Comparison of ENCODE assay signal across 9 mouse cellular contexts in genomic region chr15:101174294-101175130, GRCm38 (mm10). TPM values are rescaled to one million over a fixed set of nuclear protein-coding genes. Genes with fewer than 3 reads are reported as not detected.
DNase-seq lines count a peak whose midpoint lies in the region; ATAC-seq and TF ChIP-seq lines count a peak whose summit lies in the region.
"Had no signal": no experiment of that assay in that cellular context is flagged by ENCODE, and none has a peak within 500 bp of the region (broad histone marks: within the 10 kb centered on the region; RNA-seq: fewer than 3 reads in every experiment).

No protein-coding gene starts in this region.

- no peak for ATAC-seq in erythroblast, adult 5-6 weeks (replicated peaks; ENCODE audit: low FRiP score, poor library complexity, severe bottlenecking)
- peak; percentile 68 for ATAC-seq in forebrain, embryonic 11.5 days (replicated peaks; ENCODE audit: low FRiP score)
- peak; percentile 60 for ATAC-seq in kidney, embryonic 16.5 days (ENCODE audit: low FRiP score, low TSS enrichment)
- peak; percentile 65 for ATAC-seq in midbrain, postnatal 0 days (ENCODE audit: low FRiP score)

- H3K9me3 ChIP-seq in erythroblast, embryonic 14.5 days (ENCODE audit: control insufficient read depth, low read length) = no peaks in the 10 kb centered on the region
- no peaks in the 10 kb centered on the region for H3K9me3 ChIP-seq in ES-E14 (ENCODE audit: control insufficient read depth, insufficient read depth, low read depth, low read length)
- no peaks in the 10 kb centered on the region for H3K9me3 ChIP-seq in forebrain, embryonic 11.5 days (ENCODE audit: control insufficient read depth, low read length)
- no peaks in the 10 kb centered on the region for H3K9me3 ChIP-seq in kidney, embryonic 16.5 days (ENCODE audit: low read length)
- H3K9me3 ChIP-seq in midbrain, postnatal 0 days (ENCODE audit: low read length) = no peaks in the 10 kb centered on the region

- H3K27ac ChIP-seq in ES-E14 (ENCODE audit: insufficient read depth, low read depth, low read length, poor library complexity, severe bottlenecking) = no peak overlapping the region
- H3K27ac ChIP-seq in forebrain, embryonic 11.5 days (ENCODE audit: low read depth, low read length) = peak overlapping the region; percentile 51
- peak overlapping the region; percentile 55 for H3K27ac ChIP-seq in kidney, embryonic 16.5 days (ENCODE audit: low read length)
- H3K27ac ChIP-seq in midbrain, postnatal 0 days (ENCODE audit: low read depth, low read length) = peak overlapping the region; percentile 85

- TF ChIP-seq CTCF in midbrain, postnatal 0 days (IDR thresholded peaks at IDR 0.05) = no peak

- in situ Hi-C loops in ES-E14 (cut with MboI; ENCODE audit: low sequenced_read_pairs in 2 of 2, unreplicated experiment in 2 of 2) = no loop called here

- H3K9ac ChIP-seq in ES-E14 (ENCODE audit: insufficient read depth, low read depth, low read length, poor library complexity, severe bottlenecking) = peak overlapping the region; percentile 77
- H3K9ac ChIP-seq in forebrain, embryonic 11.5 days (ENCODE audit: low read length) = peak overlapping the region; percentile 85
- peak overlapping the region; percentile 96 for H3K9ac ChIP-seq in kidney, embryonic 16.5 days (replicated peaks; ENCODE audit: low read length)
- peak overlapping the region; percentile 95 for H3K9ac ChIP-seq in midbrain, postnatal 0 days (replicated peaks; ENCODE audit: low read length, poor library complexity, severe bottlenecking)

- peak overlapping the region; percentile 92 for H3K4me2 ChIP-seq in forebrain, embryonic 11.5 days (ENCODE audit: low read depth, low read length, severe bottlenecking)
- H3K4me2 ChIP-seq in kidney, embryonic 16.5 days (replicated peaks; ENCODE audit: low read depth, low read length) = peak overlapping the region; percentile 94
- H3K4me2 ChIP-seq in midbrain, postnatal 0 days (ENCODE audit: low read depth, low read length, poor library complexity, severe bottlenecking) = peak overlapping the region; percentile 88

- H3K4me1 ChIP-seq in erythroblast, embryonic 14.5 days (ENCODE audit: control insufficient read depth) = peaks cover 47% of the 10 kb centered on the region
- peaks cover 9 to 17% of the 10 kb centered on the region in 2 experiments; a peak in 3 of 4 replicates for H3K4me1 ChIP-seq in ES-E14 (ENCODE audit: control insufficient read depth in 2 of 2, insufficient read depth in 2 of 2, low read length in 2 of 2, poor library complexity in 1 of 2)
- H3K4me1 ChIP-seq in forebrain, embryonic 11.5 days (replicated peaks; ENCODE audit: control insufficient read depth, insufficient read depth, low read length) = peaks cover 10% of the 10 kb centered on the region; the same call in 1 of the 2 replicates
- peaks cover 33% of the 10 kb centered on the region for H3K4me1 ChIP-seq in kidney, embryonic 16.5 days (ENCODE audit: insufficient read depth, low read length)
- peaks cover 3% of the 10 kb centered on the region; the same call in 1 of the 2 replicates for H3K4me1 ChIP-seq in midbrain, postnatal 0 days (ENCODE audit: insufficient read depth, low read length)

- under 1% methylated on average over 39 of the region's 46 CpGs for WGBS in forebrain, embryonic 11.5 days
- under 1% methylated on average over 27 of the region's 46 CpGs for WGBS in kidney, embryonic 16.5 days
- under 1% methylated on average over 22 of the region's 46 CpGs for WGBS in midbrain, postnatal 0 days

- H3K36me3 ChIP-seq in erythroblast, embryonic 14.5 days (ENCODE audit: control insufficient read depth) = no peaks in the 10 kb centered on the region
- H3K36me3 ChIP-seq in ES-E14 (ENCODE audit: control insufficient read depth, insufficient read depth, low read length, poor library complexity, severe bottlenecking) = no peaks in the 10 kb centered on the region
- H3K36me3 ChIP-seq in forebrain, embryonic 11.5 days (ENCODE audit: control insufficient read depth, insufficient read depth, low read length) = no peaks in the 10 kb centered on the region
- H3K36me3 ChIP-seq in kidney, embryonic 16.5 days (ENCODE audit: insufficient read depth, low read length) = no peaks in the 10 kb centered on the region
- no peaks in the 10 kb centered on the region for H3K36me3 ChIP-seq in midbrain, postnatal 0 days (ENCODE audit: insufficient read depth, low read length)

- DNase-seq in ES-E14 (ENCODE audit: low read depth, low spot score) = no peak
- DNase-seq in forebrain, embryonic 11.5 days (ENCODE audit: low spot score) = no peak
- DNase-seq in midbrain, postnatal 0 days (ENCODE audit: low spot score) = no peak
- DNase-seq in layer of hippocampus, adult 18-20 months (ENCODE audit: low spot score in 2 of 2) = no peak
- no peak for DNase-seq in layer of hippocampus, postnatal 25 days (ENCODE audit: extremely low spot score in 1 of 2, low spot score in 1 of 2)

- H3K27me3 ChIP-seq in erythroblast, embryonic 14.5 days (ENCODE audit: control insufficient read depth) = peaks cover 48% of the 10 kb centered on the region
- H3K27me3 ChIP-seq in forebrain, embryonic 11.5 days (ENCODE audit: control insufficient read depth, insufficient read depth, low read length) = no peaks in the 10 kb centered on the region
- H3K27me3 ChIP-seq in kidney, embryonic 16.5 days (ENCODE audit: insufficient read depth, low read length) = no peaks in the 10 kb centered on the region
- no peaks in the 10 kb centered on the region for H3K27me3 ChIP-seq in midbrain, postnatal 0 days (ENCODE audit: insufficient read depth, low read length)

- peak overlapping the region; percentile 66 for H3K4me3 ChIP-seq in erythroblast, embryonic 14.5 days (replicated peaks)
- H3K4me3 ChIP-seq in ES-E14 (ENCODE audit: insufficient read depth in 1 of 2, low read depth in 1 of 2, low read length in 2 of 2, poor library complexity in 1 of 2, severe bottlenecking in 1 of 2) = peak overlapping the region; percentile 81 to 91
- peak overlapping the region; percentile 91 for H3K4me3 ChIP-seq in forebrain, embryonic 11.5 days (ENCODE audit: low read depth, low read length)
- peak overlapping the region; percentile 83 for H3K4me3 ChIP-seq in kidney, embryonic 16.5 days (ENCODE audit: low read length)
- peak overlapping the region; percentile 88 for H3K4me3 ChIP-seq in midbrain, postnatal 0 days (ENCODE audit: low read depth, low read length)

TF ChIP-seq in ES-E14, 5 proteins besides CTCF, POLR2A, EP300 and RAD21:
- no peak for TF ChIP-seq HCFC1 (IDR thresholded peaks at IDR 0.05; ENCODE audit: borderline replicate concordance, insufficient read depth, low read length)
- TF ChIP-seq MAFK (IDR thresholded peaks at IDR 0.05; ENCODE audit: insufficient read depth, low read depth, low read length) = no peak
- no peak for TF ChIP-seq ZNF384 (IDR thresholded peaks at IDR 0.05; ENCODE audit: low read depth, low read length)
- TF ChIP-seq CHD2 (IDR thresholded peaks at IDR 0.05; ENCODE audit: low read depth, low read length) = no peak
- TF ChIP-seq ZC3H11A (IDR thresholded peaks at IDR 0.05; ENCODE audit: borderline replicate concordance, low read depth, low read length) = no peak
TF ChIP-seq in ES-E14: peak in this region for 0.

RNA-seq across cellular contexts. Expression of gene Acvr1b, which starts 0.6 kb away (rescaled TPM):
- polyA plus RNA-seq in erythroblast, embryonic 14.5 days (2012) = 0.02 and 0.03 TPM in 2 replicates
- 0.38 and 0.84 TPM in 2 replicates for total RNA-seq in erythroblast, adult 5-6 weeks (2015; ENCODE audit: low replicate concordance)
- total RNA-seq in erythroblast, adult 5-6 weeks (2017; ENCODE audit: low replicate concordance) = 2.6 and 2.9 TPM in 2 replicates
- 26.4 and 43.4 TPM in 2 replicates for total RNA-seq in ES-E14 (2012; rRNA removed)
- polyA plus RNA-seq in forebrain, embryonic 11.5 days (2014; fragmentation: Nextera tagmentation; extraction: Ambion mirVana) = 15.0 and 16.0 TPM in 2 replicates
- polyA plus RNA-seq in kidney, embryonic 16.5 days (2015; fragmentation: Nextera tagmentation; extraction: Ambion mirVana) = 7.4 and 8.8 TPM in 2 replicates
- total RNA-seq in midbrain, postnatal 0 days (2014; rRNA removed) = 77.8 and 86.8 TPM in 2 replicates
- polyA plus RNA-seq in midbrain, postnatal 0 days (2015; fragmentation: Nextera tagmentation; extraction: Ambion mirVana) = 15.2 and 15.8 TPM in 2 replicates
- total RNA-seq in layer of hippocampus, adult 18-20 months (2021) = 10 to 100 TPM; 88.8 to 90.3 TPM
- total RNA-seq in layer of hippocampus, postnatal 25 days (2021) = 10 to 100 TPM; 82.8 to 83.1 TPM

RNA-seq across cellular contexts. Expression of gene Acvrl1, which starts 46.2 kb away (rescaled TPM):
- polyA plus RNA-seq in erythroblast, embryonic 14.5 days (2012) = 0.15 TPM in 1 of 2 replicates, not detected in the other
- total RNA-seq in erythroblast, adult 5-6 weeks (2015; ENCODE audit: low replicate concordance) = 2.3 and 9.4 TPM in 2 replicates
- total RNA-seq in erythroblast, adult 5-6 weeks (2017; ENCODE audit: low replicate concordance) = 2.3 and 3.8 TPM in 2 replicates
- total RNA-seq in ES-E14 (2012; rRNA removed) = 2.5 and 3.3 TPM in 2 replicates
- 7.2 and 7.7 TPM in 2 replicates for polyA plus RNA-seq in forebrain, embryonic 11.5 days (2014; fragmentation: Nextera tagmentation; extraction: Ambion mirVana)
- polyA plus RNA-seq in kidney, embryonic 16.5 days (2015; fragmentation: Nextera tagmentation; extraction: Ambion mirVana) = 20.6 and 24.4 TPM in 2 replicates
- 8.4 and 11.2 TPM in 2 replicates for total RNA-seq in midbrain, postnatal 0 days (2014; rRNA removed)
- 6.1 and 6.7 TPM in 2 replicates for polyA plus RNA-seq in midbrain, postnatal 0 days (2015; fragmentation: Nextera tagmentation; extraction: Ambion mirVana)
- 1 to 10 TPM; 9.7 to 9.9 TPM for total RNA-seq in layer of hippocampus, adult 18-20 months (2021)
- total RNA-seq in layer of hippocampus, postnatal 25 days (2021) = 10 to 100 TPM in 1 of 2 experiments, 1 to 10 TPM in 1; 8.6 to 10.5 TPM

RNA-seq across cellular contexts. Expression of gene Grasp, which starts 49.5 kb away (rescaled TPM):
- 0.05 TPM in 1 of 2 replicates, not detected in the other for polyA plus RNA-seq in erythroblast, embryonic 14.5 days (2012)
- not detected in 2 replicates for total RNA-seq in erythroblast, adult 5-6 weeks (2015; ENCODE audit: low replicate concordance)
- 0.84 TPM in 1 of 2 replicates, not detected in the other for total RNA-seq in erythroblast, adult 5-6 weeks (2017; ENCODE audit: low replicate concordance)
- total RNA-seq in ES-E14 (2012; rRNA removed) = 10.8 and 12.9 TPM in 2 replicates
- polyA plus RNA-seq in forebrain, embryonic 11.5 days (2014; fragmentation: Nextera tagmentation; extraction: Ambion mirVana) = 4.6 and 5.6 TPM in 2 replicates
- 3.2 and 3.4 TPM in 2 replicates for polyA plus RNA-seq in kidney, embryonic 16.5 days (2015; fragmentation: Nextera tagmentation; extraction: Ambion mirVana)
- 6.3 and 7.7 TPM in 2 replicates for total RNA-seq in midbrain, postnatal 0 days (2014; rRNA removed)
- polyA plus RNA-seq in midbrain, postnatal 0 days (2015; fragmentation: Nextera tagmentation; extraction: Ambion mirVana) = 1.8 and 1.9 TPM in 2 replicates
- total RNA-seq in layer of hippocampus, adult 18-20 months (2021) = 10 to 100 TPM; 75.9 to 86.7 TPM
- 10 to 100 TPM; 73.1 to 77.9 TPM for total RNA-seq in layer of hippocampus, postnatal 25 days (2021)

RNA-seq across cellular contexts. Expression of gene Ankrd33, which starts 59.0 kb away (rescaled TPM):
- not detected in 2 replicates for polyA plus RNA-seq in erythroblast, embryonic 14.5 days (2012)
- total RNA-seq in erythroblast, adult 5-6 weeks (2015; ENCODE audit: low replicate concordance) = not detected in 2 replicates
- not detected in 2 replicates for total RNA-seq in erythroblast, adult 5-6 weeks (2017; ENCODE audit: low replicate concordance)
- not detected in 2 replicates for total RNA-seq in ES-E14 (2012; rRNA removed)
- polyA plus RNA-seq in forebrain, embryonic 11.5 days (2014; fragmentation: Nextera tagmentation; extraction: Ambion mirVana) = not detected in 2 replicates
- polyA plus RNA-seq in kidney, embryonic 16.5 days (2015; fragmentation: Nextera tagmentation; extraction: Ambion mirVana) = not detected in 2 replicates
- total RNA-seq in midbrain, postnatal 0 days (2014; rRNA removed) = not detected in 2 replicates
- not detected in 2 replicates for polyA plus RNA-seq in midbrain, postnatal 0 days (2015; fragmentation: Nextera tagmentation; extraction: Ambion mirVana)
- not detected for total RNA-seq in layer of hippocampus, adult 18-20 months (2021)
- total RNA-seq in layer of hippocampus, postnatal 25 days (2021) = not detected
- total RNA-seq: heart, postnatal 10 days had no signal
